Mouse (Mus musculus): ENCODE data around the gene Rdh16f1.
A peak's percentile ranks its signal among the peaks of the same experiment; 100 is the strongest.

Rdh16f1 gene

DNA sequence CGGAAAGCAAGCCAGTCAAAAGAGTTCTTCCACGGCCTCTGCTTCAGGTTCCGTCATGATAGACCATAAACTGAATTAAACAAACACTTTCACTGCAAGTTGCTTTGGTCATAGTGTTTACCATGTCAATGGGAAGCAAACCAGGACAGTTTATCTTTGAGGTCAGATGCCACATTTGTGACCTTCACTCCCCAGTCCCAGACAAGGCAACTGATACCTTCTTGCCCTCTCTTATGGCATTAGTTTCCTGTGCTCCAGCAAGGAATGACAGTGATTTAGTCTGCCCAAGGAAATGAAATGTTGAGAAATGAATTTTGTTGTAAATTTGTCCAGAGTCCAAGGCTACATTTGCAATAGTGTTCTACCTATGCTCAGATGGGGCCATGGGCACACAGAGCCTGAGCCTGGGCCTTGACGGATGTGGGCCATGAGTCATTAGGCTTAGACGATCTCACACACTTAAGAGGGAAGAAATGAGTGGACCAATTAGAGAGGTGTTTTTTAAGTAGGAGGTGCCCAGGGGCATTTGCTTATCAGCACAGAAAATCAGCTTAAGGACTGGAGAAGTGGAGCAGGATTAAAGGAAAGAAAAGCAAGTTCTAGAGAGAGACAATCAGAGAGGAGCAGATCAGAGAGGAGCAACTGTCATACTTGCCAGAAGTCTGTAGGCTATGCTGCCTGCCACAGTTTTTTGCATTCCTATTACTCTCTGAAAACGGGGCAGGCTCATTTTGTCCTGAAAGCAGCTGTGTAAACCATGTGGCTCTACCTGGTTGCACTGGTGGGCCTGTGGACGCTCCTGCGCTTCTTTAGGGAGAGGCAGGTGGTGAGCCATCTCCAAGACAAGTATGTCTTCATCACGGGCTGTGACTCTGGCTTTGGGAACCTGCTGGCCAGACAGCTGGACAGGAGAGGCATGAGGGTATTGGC is at the start of gene Rdh16f1, which contains the start of gene Rdh1:
TSS of gene Rdh16f1 (plus strand) at position 607 of the 930 bp plus-strand sequence.
TSS of gene Rdh1 (plus strand) at position 541 of the 930 bp plus-strand sequence.
- no peak for DNase-seq (ENCODE audit: low spot score)

DNA sequence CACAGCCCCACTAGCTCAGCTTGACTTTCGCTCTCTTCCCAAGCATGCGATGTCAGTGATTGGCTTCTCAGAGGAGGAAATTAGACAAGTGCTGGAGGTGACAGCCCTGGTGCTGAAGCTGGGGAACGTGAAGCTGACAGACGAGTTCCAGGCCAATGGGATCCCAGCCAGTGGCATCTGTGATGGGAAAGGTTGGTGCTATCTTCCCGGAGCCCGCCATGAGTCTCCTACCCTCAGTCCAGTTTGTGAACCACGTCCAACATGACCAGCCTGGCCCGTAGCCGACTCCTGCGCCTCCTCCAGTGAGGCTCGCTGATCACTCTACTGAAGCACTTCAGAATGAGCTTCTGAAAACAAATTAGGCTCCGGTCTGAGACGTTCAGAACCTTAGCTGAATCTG is 49.3 kb upstream of the Rdh16f1 start:
- DNase-seq (ENCODE audit: low spot score) = no peak

DNA sequence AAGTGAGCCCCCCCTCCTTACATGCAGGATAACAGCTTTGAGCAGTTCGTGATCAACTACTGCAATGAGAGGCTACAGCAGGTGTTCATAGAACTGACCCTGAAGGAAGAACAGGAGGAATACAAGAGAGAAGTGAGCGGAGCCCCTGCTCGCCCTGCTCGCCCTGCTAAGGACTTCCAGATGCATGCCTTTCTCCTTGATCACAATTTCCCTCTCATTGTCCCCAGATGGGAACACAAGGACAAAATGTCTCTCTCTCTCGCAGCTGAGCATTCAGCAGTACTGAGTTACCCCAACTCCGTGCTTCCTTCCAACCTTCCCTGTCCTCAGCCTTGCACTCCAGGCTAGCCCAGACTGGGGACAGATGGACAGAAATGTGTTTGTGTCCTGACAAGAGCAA is 46.9 kb upstream of the Rdh16f1 start:
- no peak for DNase-seq (ENCODE audit: low spot score)

DNA sequence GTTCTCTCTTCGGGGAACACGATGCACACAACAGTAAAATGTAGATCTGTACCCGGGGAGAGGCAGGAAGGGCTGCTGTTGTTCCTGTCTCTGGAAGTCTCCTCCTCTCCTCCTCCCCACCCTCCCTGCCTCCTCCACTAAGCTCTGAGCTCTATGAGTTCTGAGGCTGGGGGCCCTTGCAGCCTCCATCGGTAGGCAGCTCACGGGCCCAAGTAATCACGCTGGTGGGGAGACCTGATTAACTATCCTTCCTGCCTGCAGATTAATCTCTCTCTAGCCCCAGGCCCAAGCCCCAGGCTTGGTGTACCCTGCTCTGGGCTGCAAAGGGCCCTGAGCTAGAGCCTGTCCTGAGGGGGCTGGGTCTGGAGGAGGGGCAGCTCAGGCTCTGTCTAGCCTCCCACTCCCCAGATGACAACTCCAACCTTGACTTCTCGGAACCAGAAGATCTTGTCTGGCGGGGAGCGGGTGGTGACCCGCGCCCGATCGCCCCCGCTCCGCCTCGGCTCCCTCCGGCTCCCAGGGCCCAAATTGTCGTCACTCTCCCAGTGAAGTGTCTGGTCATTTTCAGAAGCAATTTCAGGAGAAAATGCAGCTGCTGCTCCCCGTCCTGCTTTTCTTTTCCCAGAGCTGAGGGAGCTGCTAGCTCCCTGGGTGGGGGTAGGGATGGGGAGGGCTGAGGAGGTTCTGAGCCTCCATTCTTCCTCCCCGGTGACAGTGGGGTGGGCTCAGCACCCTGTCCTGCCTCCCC is 37.7 kb upstream of the Rdh16f1 start:
- DNase-seq (ENCODE audit: low spot score) = no peak

DNA sequence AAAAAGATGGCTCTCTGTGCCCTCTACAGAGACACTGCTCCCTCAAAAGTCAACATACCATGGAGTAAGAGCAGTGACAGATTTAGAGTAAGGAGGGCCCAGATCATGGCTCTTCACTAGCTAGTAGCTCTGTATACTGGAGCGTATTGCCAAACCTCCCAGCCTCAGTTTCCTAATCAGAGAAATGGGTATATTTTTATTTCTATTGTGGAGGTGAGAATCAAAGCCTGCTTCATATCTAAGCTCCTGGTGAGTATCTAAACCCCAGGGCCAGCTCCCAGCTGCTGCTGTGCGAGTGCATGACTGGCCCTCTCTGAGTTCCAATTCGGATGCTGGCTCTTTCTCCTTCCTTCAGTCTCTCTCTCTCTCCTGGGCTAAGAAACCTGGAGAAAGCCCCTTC is 35.4 kb upstream of the Rdh16f1 start, which contains the start of gene Tac2:
TSS of gene Tac2 (plus strand) at position 301 of the 400 bp plus-strand sequence.
- DNase-seq (ENCODE audit: low spot score) = no peak

DNA sequence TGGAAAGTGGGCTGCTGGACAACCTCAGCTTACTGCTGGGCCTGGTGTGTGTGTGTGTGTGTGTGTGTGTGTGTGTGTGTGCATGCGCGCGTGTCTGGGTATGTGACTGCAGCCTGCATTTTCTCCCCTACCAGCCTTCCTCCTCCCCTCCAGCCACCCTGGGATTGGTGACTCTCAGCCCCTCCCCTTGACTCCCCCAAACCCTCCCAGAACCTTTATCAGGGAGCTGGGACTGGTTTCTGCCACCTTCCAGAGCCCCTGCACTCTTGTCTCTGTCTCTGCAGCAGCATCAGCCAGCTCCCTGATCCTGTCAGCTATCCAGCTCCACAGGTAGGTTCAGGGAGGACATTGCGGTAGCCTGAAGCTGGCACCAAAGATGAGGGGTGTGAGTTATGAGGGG is 34.5 kb upstream of the Rdh16f1 start:
- no peak for DNase-seq (ENCODE audit: low spot score)

DNA sequence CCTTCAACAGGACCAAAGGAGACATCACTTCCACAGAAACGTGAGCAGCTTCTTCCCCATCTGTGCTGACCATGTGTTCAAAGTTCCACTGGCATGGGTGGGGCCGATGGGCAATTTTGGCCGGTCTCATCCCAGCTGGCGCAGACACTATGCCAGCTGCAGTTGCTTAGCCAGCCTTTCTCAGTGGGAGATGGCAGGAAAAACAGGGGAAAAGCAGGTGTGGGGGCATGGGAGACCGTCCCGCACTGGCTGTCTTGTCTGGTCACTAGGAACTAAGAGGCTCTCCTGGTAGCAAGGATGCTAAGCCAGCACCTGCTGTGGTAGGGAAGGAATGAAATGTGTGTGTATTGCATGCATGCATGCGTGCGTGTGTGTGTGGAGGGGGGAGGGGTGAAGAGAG is 31.1 kb upstream of the Rdh16f1 start:
- no peak for DNase-seq (ENCODE audit: low spot score)

DNA sequence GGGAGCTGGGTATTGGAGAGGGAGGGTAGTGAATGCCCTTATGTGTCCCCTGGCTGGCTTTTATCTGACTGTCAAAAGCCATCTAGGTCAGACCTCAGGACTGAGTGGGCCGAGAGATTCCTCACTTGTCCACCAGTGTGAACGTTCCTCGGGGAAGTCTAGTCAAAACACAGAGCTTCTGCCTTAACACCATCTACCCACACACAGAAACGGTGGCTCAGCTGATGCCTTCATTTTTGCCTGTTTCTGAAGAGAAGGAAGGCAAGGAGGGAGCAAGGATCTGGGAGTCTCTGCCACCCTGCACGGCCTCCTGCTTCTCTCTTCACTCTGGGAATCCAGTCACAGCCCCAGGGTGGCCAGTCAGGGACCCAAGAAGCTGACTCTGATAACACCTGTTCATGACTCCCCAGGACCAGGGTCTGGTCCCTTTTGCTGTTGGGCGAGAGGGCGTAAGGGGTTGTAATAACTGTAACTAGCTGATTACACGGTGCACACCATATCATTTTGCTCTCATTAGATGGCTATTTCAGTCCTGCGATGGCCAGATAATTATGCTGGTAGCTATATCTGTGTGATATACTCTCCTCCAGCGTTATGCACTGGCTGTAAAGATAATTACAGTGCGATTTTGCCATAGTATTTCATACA is 29.2 kb upstream of the Rdh16f1 start:
- DNase-seq (ENCODE audit: low spot score) = no peak

DNA sequence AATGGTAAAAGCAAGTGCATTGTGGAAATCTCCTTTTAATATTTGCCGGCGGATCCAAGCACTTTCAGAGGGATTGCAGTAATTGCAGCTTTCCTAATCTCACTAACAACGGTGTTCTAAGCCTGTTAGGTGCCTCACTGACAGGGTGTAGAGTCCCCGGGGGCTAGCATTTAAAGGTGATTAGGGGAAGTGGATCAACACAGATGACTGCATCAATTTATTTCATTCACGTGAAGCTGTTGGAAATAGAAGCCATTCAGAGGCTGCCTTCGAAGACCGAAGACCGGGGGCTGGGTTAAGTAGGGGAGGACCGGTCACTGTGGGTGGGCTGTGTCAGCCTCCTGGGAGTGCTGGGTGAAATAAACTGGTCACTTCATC is 28.7 kb upstream of the Rdh16f1 start:
- DNase-seq (ENCODE audit: low spot score) = no peak

DNA sequence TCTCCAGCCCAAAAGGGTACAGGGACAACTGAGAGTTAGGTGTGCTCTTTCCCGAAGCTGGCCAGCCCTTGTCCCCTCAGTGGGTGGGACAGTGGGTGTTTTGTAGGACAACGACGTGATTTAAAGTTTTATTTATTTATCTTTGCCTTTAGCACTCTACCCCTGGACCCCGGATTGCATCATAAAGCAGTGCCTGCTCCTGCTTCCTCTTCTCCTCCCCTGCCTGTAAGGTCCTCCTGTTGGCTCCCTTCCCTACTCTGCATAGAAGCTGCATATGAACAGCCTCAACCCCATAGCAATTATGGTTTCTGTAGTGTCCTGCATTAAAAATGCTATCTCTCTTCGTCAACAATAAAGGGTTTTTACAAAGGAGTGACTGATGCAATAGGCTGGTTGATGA is 28.2 kb upstream of the Rdh16f1 start:
- no peak for DNase-seq (ENCODE audit: low spot score)

DNA sequence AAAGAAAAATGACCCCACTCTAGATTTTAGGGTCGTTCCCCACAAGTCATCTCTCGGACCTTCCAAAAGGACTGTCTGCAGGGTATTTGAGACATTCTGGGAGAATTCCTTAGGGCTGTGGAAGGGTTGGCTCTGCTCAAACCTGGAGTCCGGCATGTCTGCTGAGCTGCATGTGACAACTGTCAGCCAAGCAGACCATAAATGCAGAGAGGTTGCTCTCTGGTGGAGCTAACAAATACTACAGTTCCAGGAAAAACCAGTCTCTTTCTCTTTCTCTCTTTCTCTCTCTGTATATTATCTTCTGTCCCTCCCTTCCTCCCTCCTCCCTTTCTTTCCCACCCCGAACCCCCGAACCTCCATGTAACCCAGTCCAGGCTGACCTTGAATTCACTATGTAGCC is 25.2 kb upstream of the Rdh16f1 start:
- peak; percentile 54 for DNase-seq (ENCODE audit: low spot score)

DNA sequence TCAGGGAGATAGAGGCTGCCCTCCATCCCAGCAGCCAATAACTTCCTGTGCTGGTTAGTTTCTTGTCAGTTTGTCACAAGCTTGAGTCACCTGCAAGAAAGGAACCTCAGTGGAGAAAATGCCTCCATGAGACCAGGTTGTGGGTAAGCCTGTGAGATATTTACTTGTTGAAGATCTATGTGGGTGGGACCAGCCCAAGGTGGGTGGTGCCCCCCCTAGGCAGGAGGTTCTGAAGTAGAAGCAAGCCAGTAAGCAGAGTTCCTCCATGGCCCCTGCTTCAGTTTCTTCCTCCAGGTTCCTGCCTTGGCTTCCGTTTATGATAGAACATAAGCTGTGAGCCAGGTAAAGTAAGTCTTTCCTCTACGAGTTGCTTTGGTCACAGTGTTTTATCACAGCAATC is 23.3 kb upstream of the Rdh16f1 start:
- no peak for DNase-seq (ENCODE audit: low spot score)

DNA sequence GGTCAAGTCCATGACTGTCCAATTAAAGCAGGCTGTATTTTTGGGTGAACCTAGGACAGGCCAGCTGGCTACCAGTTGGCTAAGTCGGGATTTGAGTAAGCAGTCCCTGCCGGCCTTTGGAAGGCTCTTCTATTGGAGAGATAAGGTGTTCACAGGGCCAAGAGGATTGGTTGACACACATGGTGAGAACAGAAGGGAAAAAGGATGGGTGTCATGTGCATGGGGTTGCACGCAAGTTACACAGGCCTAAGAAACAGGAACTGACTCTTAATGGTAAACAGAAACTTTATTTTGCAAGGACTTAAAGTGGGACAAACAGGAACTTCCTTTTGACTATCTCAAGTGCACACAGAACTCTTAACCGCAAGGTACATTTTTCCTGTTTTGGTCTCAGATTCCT is 22.7 kb upstream of the Rdh16f1 start:
- DNase-seq (ENCODE audit: low spot score) = no peak

DNA sequence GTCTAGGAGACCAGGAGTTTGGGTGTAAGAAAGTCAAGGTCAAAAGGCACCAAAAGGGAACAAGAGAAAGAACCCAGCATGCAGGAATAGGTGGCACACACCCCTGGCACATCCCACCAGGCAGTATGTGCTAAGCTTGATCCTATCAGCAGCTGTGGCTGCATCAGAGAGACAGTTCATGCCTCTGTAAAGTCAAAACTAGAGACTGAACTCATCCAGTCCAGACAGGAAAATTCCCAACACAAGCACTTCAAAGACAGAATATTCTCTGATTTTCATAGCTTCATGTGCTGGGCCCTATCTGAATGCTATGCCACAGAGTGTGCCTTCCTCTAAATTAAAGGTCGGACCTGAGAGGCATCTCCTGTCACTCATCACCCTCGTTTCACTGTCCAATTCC is 22.0 kb upstream of the Rdh16f1 start:
- no peak for DNase-seq (ENCODE audit: low spot score)

DNA sequence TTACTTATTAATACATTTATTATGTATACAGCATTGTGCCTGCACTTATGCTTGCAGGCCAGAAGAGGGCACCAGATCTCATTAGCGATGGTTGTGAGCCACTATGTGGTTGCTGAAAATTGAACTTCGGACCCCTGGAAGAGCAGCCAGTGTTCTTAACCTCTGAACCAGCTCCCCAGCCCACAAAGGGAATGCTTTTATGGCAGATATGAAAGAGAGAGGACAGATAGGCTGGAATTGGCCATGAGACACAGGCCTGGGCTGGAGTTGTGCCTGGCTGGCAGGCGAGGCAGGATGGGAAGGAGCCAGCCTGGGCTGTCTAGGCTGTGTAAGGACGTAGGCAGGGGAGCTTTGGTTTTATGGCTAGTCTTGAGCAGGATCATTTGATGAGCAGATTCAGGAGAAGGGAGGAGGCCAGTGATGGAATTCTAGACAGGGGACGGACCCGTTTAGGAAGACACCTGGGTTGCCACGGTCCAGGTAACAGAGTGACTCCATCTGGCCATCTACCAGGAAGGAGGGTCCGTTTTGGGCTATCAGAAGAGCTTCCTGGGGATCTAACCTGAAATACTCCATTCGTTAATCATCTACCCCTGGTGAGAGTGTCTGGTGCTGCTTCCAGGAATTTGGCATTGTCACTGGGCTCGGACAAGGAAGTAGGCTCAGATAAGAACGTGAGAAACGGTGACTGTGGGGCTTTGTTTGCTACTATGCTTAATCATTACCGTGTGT is 21.3 kb upstream of the Rdh16f1 start:
- DNase-seq (ENCODE audit: low spot score) = peak; percentile 55

DNA sequence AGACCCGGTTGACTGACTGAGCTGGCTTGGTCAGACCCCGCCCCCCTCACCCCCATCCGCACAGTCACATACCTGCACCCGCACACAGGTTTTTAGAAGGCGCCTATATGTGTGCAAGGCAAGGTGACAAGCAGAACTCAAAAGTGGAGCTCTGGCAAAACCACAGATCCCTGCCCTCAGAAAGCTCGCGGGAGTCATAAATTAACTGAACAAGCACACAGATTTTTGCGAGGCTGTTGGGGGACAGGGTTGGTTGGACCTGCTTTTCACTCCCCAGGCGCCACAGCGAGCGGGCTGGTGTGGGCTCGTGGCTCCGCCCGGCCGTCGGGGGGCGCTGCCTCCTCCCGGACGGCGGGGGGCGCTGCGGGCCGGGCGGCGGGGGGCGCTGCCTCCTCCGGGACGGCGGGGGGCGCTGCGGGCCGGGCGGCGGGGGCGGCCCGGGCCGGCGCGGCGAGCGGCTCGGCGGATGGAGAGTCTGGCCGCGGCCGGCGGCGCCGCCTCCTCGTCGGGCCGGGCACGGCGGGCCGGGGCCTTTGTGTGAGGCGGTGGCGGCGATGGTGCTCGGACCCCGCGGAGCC is 20.4 kb upstream of the Rdh16f1 start, which contains the start of gene Zbtb39:
TSS of gene Zbtb39 (plus strand) at position 456 of the 578 bp plus-strand sequence.
- DNase-seq (ENCODE audit: low spot score) = peak; percentile 82

DNA sequence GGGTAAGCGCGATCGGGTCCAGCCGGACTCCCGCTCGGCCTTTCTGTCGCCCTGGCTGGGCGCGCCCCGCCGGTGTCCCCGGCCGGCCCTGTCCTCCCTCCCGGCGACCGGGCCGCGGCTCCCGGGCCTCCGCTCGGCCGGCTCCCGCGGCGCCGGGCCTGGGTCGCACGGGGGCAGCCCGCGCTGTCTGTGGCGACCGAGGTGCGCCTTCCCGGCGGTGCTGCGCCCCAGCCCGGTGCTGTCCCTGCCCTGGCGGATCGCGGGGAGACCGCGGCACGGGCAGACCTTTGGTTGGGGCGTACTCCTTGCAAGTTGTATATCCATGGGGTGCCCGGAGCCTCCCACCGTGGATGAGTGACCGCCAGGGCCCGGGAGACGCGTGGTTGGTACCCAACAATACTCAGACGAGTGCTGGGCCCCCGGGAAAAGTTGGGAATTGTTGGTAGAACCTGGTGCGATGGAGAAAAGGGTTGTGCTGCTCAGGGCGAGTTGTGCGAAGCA is 19.9 kb upstream of the Rdh16f1 start:
- DNase-seq (ENCODE audit: low spot score) = peak; percentile 48

DNA sequence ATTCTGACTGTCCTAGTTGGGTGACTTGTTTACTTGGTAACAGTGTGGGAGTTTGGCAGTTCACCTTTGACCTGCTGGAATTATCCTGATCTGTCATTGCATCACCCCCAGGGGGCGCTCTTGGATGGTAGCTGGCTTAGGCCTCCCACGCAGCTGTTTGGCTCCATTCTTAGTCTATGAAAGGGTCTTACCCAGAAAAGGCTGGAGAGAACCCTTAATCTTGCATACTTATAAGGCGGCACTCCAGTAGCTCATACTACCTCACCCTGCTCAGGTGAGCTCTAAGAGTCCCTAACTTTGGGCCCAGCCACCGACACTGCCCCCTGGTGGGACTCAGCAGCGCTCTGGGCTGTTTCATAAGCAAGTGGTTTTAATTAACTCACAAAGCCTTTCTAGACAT is 14.9 kb upstream of the Rdh16f1 start:
- DNase-seq (ENCODE audit: low spot score) = peak; percentile 65

DNA sequence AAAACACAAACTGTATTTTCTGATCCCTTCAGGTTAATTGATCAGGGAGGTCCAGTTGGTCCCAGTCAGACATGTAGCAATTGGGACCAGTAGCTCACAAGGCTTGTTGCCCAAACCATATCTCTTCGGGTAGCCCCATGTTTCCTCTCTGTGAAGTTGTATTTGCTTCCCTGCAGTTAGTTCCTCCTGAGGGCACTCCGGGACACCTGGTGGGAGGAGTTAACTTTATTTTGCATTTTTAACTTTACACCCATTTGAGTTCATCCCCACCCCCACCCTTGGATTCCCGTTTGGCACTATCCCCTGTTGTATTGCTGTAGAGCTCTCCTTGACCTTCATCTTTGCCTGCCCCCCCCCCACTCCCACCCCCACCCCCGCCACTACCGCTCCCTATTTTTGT is 13.7 kb upstream of the Rdh16f1 start:
- DNase-seq (ENCODE audit: low spot score) = no peak

DNA sequence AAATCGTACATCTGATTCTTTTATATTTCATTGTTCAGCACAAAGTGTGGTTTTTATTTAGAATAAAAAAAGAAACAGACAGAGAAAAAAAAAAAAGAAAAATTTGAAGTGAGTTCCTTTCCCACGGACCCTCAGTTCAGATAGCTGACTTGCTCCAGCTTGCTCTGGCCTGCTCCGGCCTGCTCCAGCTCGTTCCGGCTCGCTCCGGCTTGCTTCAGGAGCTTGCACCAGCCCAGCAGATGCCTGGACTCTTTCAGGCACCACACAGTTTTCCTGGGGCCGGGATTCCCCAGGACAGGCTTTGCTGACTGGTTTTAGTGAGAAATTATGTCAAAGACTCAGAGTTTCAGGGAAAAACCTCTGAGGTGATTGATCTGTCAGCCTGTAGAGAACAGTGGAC is 12.3 kb upstream of the Rdh16f1 start:
- DNase-seq (ENCODE audit: low spot score) = no peak

All from embryo, embryonic 10.5 days (tissue).